Mouse (Mus musculus): ENCODE results near the gene Smim9. TPM values are rescaled to one million over a fixed set of nuclear protein-coding genes. Genes with fewer than 3 reads are reported as not detected.

Smim9 gene
- total RNA-seq, 2 experiments from 2014 or later, result not detected

DNA sequence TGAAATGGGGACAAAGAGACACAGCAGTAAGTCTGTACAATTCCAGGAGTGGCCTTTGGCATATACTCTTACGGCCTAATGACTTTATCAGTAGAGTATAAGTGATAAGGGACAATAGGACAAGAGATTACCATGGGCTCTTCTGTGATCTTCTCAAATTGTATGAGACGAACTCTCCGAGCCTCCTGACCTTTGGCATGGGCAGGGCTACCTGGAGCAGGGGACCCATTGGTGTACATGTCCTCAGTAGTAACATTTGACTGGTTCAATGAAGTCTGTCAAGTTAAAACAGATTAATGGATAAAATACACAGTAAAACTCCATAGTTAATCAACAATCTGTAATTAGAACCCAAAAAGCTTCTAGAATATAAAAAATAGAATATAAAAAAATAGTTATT is 38.0 kb downstream of the Smim9 start:
- no peak for TF ChIP-seq CTCF (conservative IDR thresholded peaks at IDR 0.05)
- H3K4me3 ChIP-seq, result no peak overlapping the region
- no peak for DNase-seq (ENCODE audit: low spot score in 2 of 2)
- no peak overlapping the region for H3K27ac ChIP-seq

DNA sequence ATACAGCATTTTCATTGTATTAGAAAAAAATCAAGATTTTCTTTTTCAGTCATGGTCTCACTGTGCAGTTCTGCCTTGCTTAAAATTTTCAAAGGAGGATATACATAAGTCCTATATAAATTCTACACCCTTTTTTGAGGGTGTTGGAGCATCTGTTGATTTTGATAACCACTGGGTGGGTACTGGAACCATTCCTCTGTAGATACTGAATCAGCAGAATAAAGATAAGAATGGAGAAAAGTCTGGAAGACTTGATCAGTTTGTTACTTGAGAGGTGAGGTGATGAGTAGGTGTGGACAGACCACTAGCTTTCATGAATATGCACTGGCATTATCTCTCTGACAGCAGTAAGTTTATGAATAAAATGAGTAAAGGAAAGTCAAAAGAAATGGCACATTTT is 48.0 kb downstream of the Smim9 start:
- no peak for TF ChIP-seq CTCF (conservative IDR thresholded peaks at IDR 0.05)
- H3K27ac ChIP-seq, result no peak overlapping the region
- DNase-seq (ENCODE audit: low spot score in 2 of 2), result no peak
- H3K4me3 ChIP-seq, result no peak overlapping the region

DNA sequence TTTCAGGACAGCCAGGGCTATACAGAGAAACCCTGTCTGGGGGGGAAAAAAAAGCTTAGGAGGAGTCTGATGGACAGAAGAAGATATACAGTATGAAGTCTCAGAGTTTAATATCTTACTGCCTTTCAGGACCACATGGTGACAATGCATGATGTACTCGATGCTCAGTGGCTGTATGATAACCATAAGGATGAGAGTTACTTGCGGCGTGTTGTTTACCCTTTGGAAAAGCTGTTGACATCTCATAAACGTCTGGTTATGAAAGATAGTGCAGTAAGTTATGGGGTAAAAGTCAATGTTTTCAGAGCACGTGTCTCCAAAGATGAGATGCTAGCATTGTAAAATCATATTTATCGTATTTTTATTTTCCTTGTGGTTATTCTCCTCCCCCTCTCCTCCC is 61.3 kb downstream of the Smim9 start:
- TF ChIP-seq CTCF (conservative IDR thresholded peaks at IDR 0.05), result no peak
- no peak for DNase-seq (ENCODE audit: low spot score in 2 of 2)
- Histone ChIP-seq H3K4me3 (no peak overlapping the region), H3K27ac (no peak overlapping the region)

DNA sequence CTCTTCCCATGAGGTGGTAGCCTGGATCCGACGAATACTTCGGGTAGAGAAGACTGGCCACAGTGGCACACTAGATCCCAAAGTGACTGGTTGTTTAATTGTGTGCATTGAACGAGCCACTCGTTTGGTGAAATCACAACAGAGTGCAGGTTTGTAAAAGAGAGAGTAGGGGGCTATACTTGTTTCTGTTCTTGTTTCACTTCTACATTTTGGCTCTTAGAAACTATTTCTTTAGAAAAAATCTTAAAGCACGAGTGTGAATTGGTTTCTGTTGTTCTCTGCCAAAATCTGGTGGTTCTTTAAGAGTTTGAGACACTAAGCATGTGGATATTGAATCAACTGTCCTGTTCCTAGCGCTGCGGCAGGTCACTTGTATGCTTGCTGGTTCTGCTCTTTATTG is 64.8 kb downstream of the Smim9 start:
- Histone ChIP-seq H3K27ac (no peak overlapping the region), H3K4me3 (no peak overlapping the region)
- no peak for TF ChIP-seq CTCF (conservative IDR thresholded peaks at IDR 0.05)
- DNase-seq (ENCODE audit: low spot score in 2 of 2), result no peak

DNA sequence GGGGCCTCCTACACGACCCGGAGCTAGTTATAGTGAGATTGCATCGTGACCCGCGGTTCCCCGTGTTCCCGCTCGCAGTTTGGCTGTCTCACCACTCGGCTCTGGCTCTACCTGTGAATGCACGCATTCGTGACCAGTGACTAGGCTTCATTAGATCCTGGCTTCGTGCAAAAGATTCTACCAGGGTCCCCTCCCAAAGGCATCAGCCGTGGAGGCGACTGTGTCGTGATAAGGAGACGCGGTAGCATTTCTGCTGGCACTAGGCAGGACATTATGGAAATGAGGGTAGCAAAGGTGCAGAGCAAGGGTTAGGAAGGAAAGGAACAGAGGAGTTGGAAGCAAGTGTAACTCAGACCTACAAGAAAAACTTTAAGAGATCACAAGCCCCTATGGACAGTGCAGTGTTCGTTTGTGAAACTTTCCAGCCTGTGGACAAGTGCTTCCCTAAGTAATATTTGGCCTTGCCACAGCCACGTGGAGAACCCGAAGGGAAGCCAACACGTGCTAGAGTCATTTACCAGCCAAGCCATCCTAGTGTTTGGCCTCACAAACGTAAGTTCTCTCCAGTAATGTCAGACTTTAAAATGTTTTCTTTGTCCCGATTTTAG is 67.3 kb downstream of the Smim9 start:
- no peak for DNase-seq (ENCODE audit: low spot score in 2 of 2)
- H3K4me3 ChIP-seq, result peak overlapping the region; percentile 74
- peak overlapping the region; percentile 80 for H3K27ac ChIP-seq
- no peak for TF ChIP-seq CTCF (conservative IDR thresholded peaks at IDR 0.05)

Other genes starting within 250 kb of the Smim9 start
- 1 to 10 TPM; 1.7 to 2.2 TPM for gene Gab3, start 78.3 kb downstream of the Smim9 start, total RNA-seq (2021)
- gene Dkc1, start 67.9 kb downstream of the Smim9 start, total RNA-seq (2021), result 10 to 100 TPM; 28.9 to 35.4 TPM
- gene Mpp1, start 32.8 kb downstream of the Smim9 start, total RNA-seq (2021), result 10 to 100 TPM; 42.4 to 43.5 TPM
- 10 to 100 TPM; 39.2 to 50.7 TPM for gene Fundc2, start 218.6 kb upstream of the Smim9 start, total RNA-seq (2021)
- 1 to 10 TPM; 1.9 to 2.0 TPM for gene F8, start 218.8 kb upstream of the Smim9 start, total RNA-seq (2021)